Mouse (Mus musculus) MEL (cell line): Measurements from ENCODE around the gene Cdyl. TPM values are rescaled to one million over a fixed set of nuclear protein-coding genes. Genes with fewer than 3 reads are reported as not detected.
A peak's percentile ranks its signal among the peaks of the same experiment; 100 is the strongest.

ENCODE experiments used
- DNase-seq: peaks from one replicate; pipeline ENCODE4 v3.0.0; 2011; ENCODE audit warnings: low read depth, low spot score
- H3K27ac ChIP-seq: 2 replicates; pipeline ENCODE4 v1.5.1; 2012; ENCODE audit warnings: low read depth, mild to moderate bottlenecking, control low read depth, low read length, moderate library complexity; ENCODE audit not compliant: control insufficient read depth
- H3K27me3 ChIP-seq, 2 experiments: fragments of 150-350 bp in 1 of 2; sonication (generic) in 1 of 2; 2 replicates each; pipeline ENCODE4 v1.6.1; 2012; ENCODE audit warnings: low read length in 2 of 2, mild to moderate bottlenecking in 2 of 2, improper control_type of control experiment in 1 of 2, moderate library complexity in 1 of 2; ENCODE audit not compliant: insufficient read depth in 2 of 2, control insufficient read depth in 1 of 2
- H3K36me3 ChIP-seq, 2 experiments: 2 replicates each; pipeline ENCODE4 v1.6.1; 2012 to 2014; ENCODE audit warnings: low read length in 2 of 2, improper control_type of control experiment in 1 of 2, inconsistent platforms in 1 of 2, mild to moderate bottlenecking in 1 of 2; ENCODE audit not compliant: insufficient read depth in 2 of 2, control insufficient read depth in 1 of 2
- H3K4me1 ChIP-seq, 2 experiments: fragments of 150-350 bp in 1 of 2; sonication (generic) in 1 of 2; 2 replicates each; pipeline ENCODE4 v1.6.1; 2012; ENCODE audit warnings: low read length in 2 of 2, improper control_type of control experiment in 1 of 2, mild to moderate bottlenecking in 1 of 2; ENCODE audit not compliant: insufficient read depth in 2 of 2, control insufficient read depth in 1 of 2
- H3K4me3 ChIP-seq, 2 experiments: fragments of 150-350 bp in 1 of 2; sonication (generic) in 1 of 2; 2 replicates each; pipeline ENCODE4 v1.5.1; 2012; ENCODE audit warnings: low read depth in 2 of 2, low read length in 2 of 2, mild to moderate bottlenecking in 2 of 2, moderate library complexity in 2 of 2, control low read depth in 1 of 2, improper control_type of control experiment in 1 of 2; ENCODE audit not compliant: control insufficient read depth in 1 of 2, insufficient read depth in 1 of 2
- H3K79me2 ChIP-seq: 2 replicates; pipeline ENCODE4 v1.6.1; 2012; ENCODE audit warnings: mild to moderate bottlenecking, low read length, moderate library complexity; ENCODE audit not compliant: control insufficient read depth, poor library complexity, insufficient read depth
- H3K9ac ChIP-seq: 2 replicates; pipeline ENCODE4 v1.6.1; 2012; ENCODE audit warnings: low read depth, mild to moderate bottlenecking, control low read depth, low read length, moderate library complexity; ENCODE audit not compliant: control insufficient read depth, poor library complexity, severe bottlenecking
- H3K9me3 ChIP-seq: fragments of 150-350 bp; sonication (generic); replicated peaks from 2 replicates; pipeline ENCODE4 v1.6.1; 2012; ENCODE audit warnings: mild to moderate bottlenecking, low read length, improper control_type of control experiment, moderate library complexity; ENCODE audit not compliant: insufficient read depth
- BHLHE40 ChIP-seq: IDR thresholded peaks from 2 replicates; pipeline ENCODE4 v1.6.1; 2012; ENCODE audit warnings: low read depth, mild to moderate bottlenecking, inconsistent platforms, low read length, improper control_type of control experiment, borderline replicate concordance
- CHD2 ChIP-seq: IDR thresholded peaks from 2 replicates; pipeline ENCODE4 v1.6.1; 2011; ENCODE audit warnings: low read length, improper control_type of control experiment
- ELF1 ChIP-seq: IDR thresholded peaks from 2 replicates; pipeline ENCODE4 v1.6.1; 2014; ENCODE audit warnings: low read depth, mild to moderate bottlenecking, inconsistent platforms, low read length, improper control_type of control experiment, moderate library complexity
- JUND ChIP-seq: IDR thresholded peaks from 2 replicates; pipeline ENCODE4 v1.6.1; 2011; ENCODE audit warnings: low read depth, mild to moderate bottlenecking, improper control_type of control experiment, low read length
- KAT2A ChIP-seq: conservative IDR thresholded peaks from 2 replicates; pipeline ENCODE4 v1.6.1; 2012; ENCODE audit warnings: low read depth, low read length, improper control_type of control experiment, inconsistent platforms
- MAX ChIP-seq: IDR thresholded peaks from 2 replicates; pipeline ENCODE4 v1.6.1; 2011; ENCODE audit warnings: low read length, improper control_type of control experiment
- MAZ ChIP-seq: IDR thresholded peaks from 2 replicates; pipeline ENCODE4 v1.6.1; 2012; ENCODE audit warnings: low read depth, mild to moderate bottlenecking, inconsistent platforms, low read length, improper control_type of control experiment
- MEF2A ChIP-seq: IDR thresholded peaks from 2 replicates; pipeline ENCODE4 v1.6.1; 2014; ENCODE audit warnings: low read depth, mild to moderate bottlenecking, inconsistent platforms, low read length, improper control_type of control experiment; ENCODE audit not compliant: poor library complexity, insufficient replicate concordance, severe bottlenecking; ENCODE audit errors: extremely low read depth
- MYB ChIP-seq: IDR thresholded peaks from 2 replicates; pipeline ENCODE4 v1.6.1; 2011; ENCODE audit warnings: mild to moderate bottlenecking, low read depth, low read length, improper control_type of control experiment
- NELFE ChIP-seq: IDR thresholded peaks from 2 replicates; pipeline ENCODE4 v1.6.1; 2011; ENCODE audit warnings: low read depth, low read length, improper control_type of control experiment
- POLR2AphosphoS5 ChIP-seq: IDR thresholded peaks from 2 replicates; pipeline ENCODE4 v1.6.1; 2012; ENCODE audit warnings: low read depth, borderline replicate concordance, mild to moderate bottlenecking, inconsistent platforms, low read length, moderate library complexity, mixed read lengths
- RAD21 ChIP-seq: IDR thresholded peaks from 2 replicates; pipeline ENCODE4 v1.6.1; 2011; ENCODE audit warnings: mild to moderate bottlenecking, low read depth, low read length, improper control_type of control experiment
- RCOR1 ChIP-seq: IDR thresholded peaks from 2 replicates; pipeline ENCODE4 v1.6.1; 2012; ENCODE audit warnings: low read depth, mild to moderate bottlenecking, inconsistent platforms, low read length, improper control_type of control experiment
- SIN3A ChIP-seq: IDR thresholded peaks from 2 replicates; pipeline ENCODE4 v1.6.1; 2012; ENCODE audit warnings: low read length, improper control_type of control experiment, inconsistent platforms
- TAL1 ChIP-seq: IDR thresholded peaks from 2 replicates; pipeline ENCODE4 v1.6.1; 2012; ENCODE audit warnings: mild to moderate bottlenecking, inconsistent platforms, low read length, moderate library complexity, mixed read lengths
- TCF12 ChIP-seq: IDR thresholded peaks from 2 replicates; pipeline ENCODE4 v1.6.1; 2014; ENCODE audit warnings: low read depth, mild to moderate bottlenecking, inconsistent platforms, low read length, improper control_type of control experiment, moderate library complexity
- USF2 ChIP-seq, 2 experiments: IDR thresholded peaks; 2 replicates each; pipeline ENCODE4 v1.6.1; 2011 to 2012; ENCODE audit warnings: improper control_type of control experiment in 2 of 2, low read length in 2 of 2, borderline replicate concordance in 1 of 2, inconsistent platforms in 1 of 2, low read depth in 1 of 2, mild to moderate bottlenecking in 1 of 2; ENCODE audit not compliant: insufficient read depth in 1 of 2
- ZMIZ1 ChIP-seq: IDR thresholded peaks from 2 replicates; pipeline ENCODE4 v1.6.1; 2012; ENCODE audit warnings: low read depth, mild to moderate bottlenecking, inconsistent platforms, low read length, improper control_type of control experiment, moderate library complexity
- ZNF384 ChIP-seq: IDR thresholded peaks from 2 replicates; pipeline ENCODE4 v1.6.1; 2012; ENCODE audit warnings: low read depth, mild to moderate bottlenecking, inconsistent platforms, low read length, improper control_type of control experiment
- polyA plus RNA-seq, 2 experiments: library from polyadenylated mRNA; stranded (reverse) in 1 of 2; unstranded in 1 of 2; fragments of >175 nt in 1 of 2; fragments of >200 nt in 1 of 2; gene quantifications; 2 replicates each; pipeline versions ENCODE4 v1.2.1 to v1.2.4; 2012; ENCODE audit warnings: low replicate concordance in 2 of 2, low read depth in 1 of 2; ENCODE audit not compliant: insufficient read length in 2 of 2, insufficient read depth in 1 of 2, missing spikeins in 1 of 2
- total RNA-seq: library from RNA; depleted of rRNA; stranded (reverse); fragments of 300-350 nt; gene quantifications from 2 replicates; pipeline ENCODE4 v1.2.3, GENCODE M21; 2012; rRNA removed

Gene Cdyl
- total RNA-seq (8.9 and 11.4 TPM in 2 replicates), polyA plus RNA-seq (10 to 100 TPM in 1 of 2 experiments, not detected in 1; 32.2 TPM)

DNA sequence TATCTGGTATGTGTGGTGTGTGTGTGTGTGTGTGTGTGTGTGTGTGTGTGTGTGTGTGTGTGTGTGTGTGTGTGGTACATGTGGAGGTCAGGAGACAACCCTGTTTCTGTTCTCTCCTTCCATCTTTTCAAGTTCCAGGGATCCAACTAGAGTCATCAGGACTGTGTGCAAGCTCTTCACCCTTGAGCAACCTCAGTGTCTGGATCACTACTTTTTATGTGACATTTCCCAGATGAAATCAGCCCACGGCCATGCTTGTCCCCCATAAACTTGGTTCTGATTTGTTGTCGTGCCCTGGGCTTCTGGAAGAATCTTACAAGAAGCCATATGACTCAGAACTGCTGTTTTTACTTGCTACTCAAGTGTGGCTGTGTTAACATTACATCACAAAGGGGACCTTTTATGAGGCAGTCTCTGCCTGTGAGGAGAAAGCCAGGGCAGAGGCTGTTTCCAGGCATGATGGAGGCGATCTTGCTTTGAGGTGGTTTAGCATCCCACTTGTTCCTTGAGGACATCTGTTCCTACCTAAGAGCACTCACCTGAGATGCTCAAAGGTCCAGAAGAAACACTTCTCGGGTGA lies at the start of gene Cdyl:
TSS of gene Cdyl (plus strand) at position 428 of the 580 bp plus-strand sequence.
- no peaks in the 10 kb centered on the region for H3K79me2 ChIP-seq
- peaks cover 0 to 2% of the 10 kb centered on the region in 2 experiments; a peak in 1 of 4 replicates for H3K36me3 ChIP-seq
- H3K27me3 ChIP-seq = no peaks in the 10 kb centered on the region; a peak in 1 of 4 replicates
- no peaks in the 10 kb centered on the region for H3K9me3 ChIP-seq
- H3K9ac ChIP-seq = no peak within 1 kb of the TSS
- no peak for DNase-seq
- no peak within 1 kb of the TSS for H3K27ac ChIP-seq
- TF ChIP-seq ELF1 (no peak), ZMIZ1 (no peak), KAT2A (no peak), NELFE (no peak), JUND (no peak), MAZ (no peak), TCF12 (no peak), POLR2AphosphoS5 (no peak), RCOR1 (no peak), MEF2A (no peak), SIN3A (no peak), CHD2 (no peak), ZNF384 (no peak), MAX (no peak), USF2 (IDR thresholded peaks at IDR 0.05; ENCODE audit: borderline replicate concordance in 1 of 2, insufficient read depth in 1 of 2, low read depth in 1 of 2, low read length in 2 of 2) (no peak), RAD21 (no peak), BHLHE40 (no peak), MYB (no peak)
- H3K4me3 ChIP-seq = no peak within 1 kb of the TSS
- 0 out of 4 replicates have a peak, but pooled peaks cover 0 to 9% of the 10 kb centered on the region in 2 experiments for H3K4me1 ChIP-seq

DNA sequence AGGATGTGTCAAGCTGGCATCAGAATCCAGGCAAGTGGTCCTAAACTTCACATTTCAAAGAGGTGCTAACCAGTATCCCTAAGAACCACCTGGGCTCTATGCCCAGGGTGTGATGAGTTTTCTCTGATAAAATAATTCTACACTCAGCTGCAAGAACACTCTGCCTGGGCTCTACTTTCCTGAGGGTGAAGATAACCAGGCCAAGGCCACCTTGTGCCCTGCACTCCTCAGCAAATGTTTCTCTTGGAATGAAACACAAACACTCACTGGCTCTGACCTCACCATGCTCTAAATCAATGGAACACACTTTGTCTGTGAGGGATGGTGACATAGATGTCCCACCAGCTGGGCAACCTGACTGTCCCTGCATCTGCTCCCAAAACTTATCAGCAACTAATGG lies 48.9 kb upstream of the Cdyl start:
- H3K4me1 ChIP-seq = peaks cover 26 to 63% of the 10 kb centered on the region in 2 experiments
- no peaks in the 10 kb centered on the region for H3K27me3 ChIP-seq
- H3K79me2 ChIP-seq = no peaks in the 10 kb centered on the region
- H3K36me3 ChIP-seq = peaks cover 0 to 64% of the 10 kb centered on the region in 2 experiments; a peak in 2 of 4 replicates
- TF ChIP-seq MEF2A = no peak
- TF ChIP-seq RCOR1 = 0 out of 2 replicates have a peak, but pooled peaks have one; percentile 17
- TF ChIP-seq TAL1 = 0 out of 2 replicates have a peak, but pooled peaks have one; percentile 10
- no peak for TF ChIP-seq RAD21
- no peak for TF ChIP-seq SIN3A
- H3K9ac ChIP-seq = no peak overlapping the region
- H3K4me3 ChIP-seq = no peak overlapping the region
- H3K9me3 ChIP-seq = no peaks in the 10 kb centered on the region
- H3K27ac ChIP-seq = no peak overlapping the region
- DNase-seq = peak; percentile 25
